Mouse (Mus musculus) bone marrow, adult 2 months (tissue): Measurements from ENCODE around the gene Olfr1358. TPM values are rescaled to one million over a fixed set of nuclear protein-coding genes. Genes with fewer than 3 reads are reported as not detected.

ENCODE experiments used
- H3K27ac ChIP-seq: fragments of 200-500 bp; 2 replicates; pipeline ENCODE4 v1.5.1; 2012; ENCODE audit warnings: low read depth, mild to moderate bottlenecking, control low read depth, inconsistent platforms, low read length; ENCODE audit not compliant: control insufficient read depth, poor library complexity, insufficient read depth
- H3K4me1 ChIP-seq: fragments of 200-500 bp; 2 replicates; pipeline ENCODE4 v1.6.1; 2011; ENCODE audit warnings: low read length; ENCODE audit not compliant: control insufficient read depth, insufficient read depth
- H3K4me3 ChIP-seq: fragments of 200-500 bp; replicated peaks from 2 replicates; pipeline ENCODE3; 2011; ENCODE audit warnings: mild to moderate bottlenecking, low read depth, low read length, control low read depth; ENCODE audit not compliant: control insufficient read depth
- CTCF ChIP-seq: fragments of 200-500 bp; IDR thresholded peaks from 2 replicates; pipeline ENCODE4 v1.5.1; 2011; ENCODE audit warnings: low read length, control low read depth; ENCODE audit not compliant: control insufficient read depth, insufficient read depth
- POLR2A ChIP-seq: fragments of 200-500 bp; IDR thresholded peaks from 2 replicates; pipeline ENCODE4 v1.6.1; 2011; ENCODE audit warnings: low read depth, mild to moderate bottlenecking, control low read depth, low read length, borderline replicate concordance; ENCODE audit not compliant: control insufficient read depth
- WGBS: fragments of 180-500 bp; shearing (Covaris S2); methylation state at CpG from one replicate; pipeline ENCODE4 v1.1.7; 2018; 5-methylcytosine and 5-hydroxymethylcytosine counted together
- polyA plus RNA-seq: library from polyadenylated mRNA; stranded (reverse); fragments of >200 nt; gene quantifications from 2 replicates; pipeline ENCODE4 v1.2.4, GENCODE M21; 2011; ENCODE audit warnings: low replicate concordance; ENCODE audit not compliant: missing spikeins, insufficient read depth, insufficient read length

Gene Olfr1358
- polyA plus RNA-seq = not detected in 2 replicates

GRCm38 (mm10) chr10:78517128-78517527, at the start of gene Olfr1358:
Olfr1358 (plus strand) TSS chr10:78517428.
- Histone ChIP-seq H3K4me1 (no peaks in the 10 kb centered on the region), H3K4me3 (no peak within 1 kb of the TSS), H3K27ac (no peak within 1 kb of the TSS)
- TF ChIP-seq POLR2A (no peak), CTCF (no peak)

GRCm38 (mm10) chr10:78467761-78468310, 49.4 kb upstream of the Olfr1358 start:
- H3K4me1 ChIP-seq = peaks cover 1% of the 10 kb centered on the region; the same call in 1 of the 2 replicates
- H3K27ac ChIP-seq = no peak overlapping the region
- TF ChIP-seq CTCF = no peak
- no peak for TF ChIP-seq POLR2A
- WGBS = 67% methylated on average over 2 of the region's 2 CpGs
- H3K4me3 ChIP-seq = no peak overlapping the region

GRCm38 (mm10) chr10:78470582-78471313, 46.5 kb upstream of the Olfr1358 start:
- no peak overlapping the region for H3K27ac ChIP-seq
- TF ChIP-seq POLR2A (no peak), CTCF (no peak)
- H3K4me1 ChIP-seq = no peaks in the 10 kb centered on the region; the same call in 1 of the 2 replicates
- 30% methylated on average over 15 of the region's 15 CpGs for WGBS
- H3K4me3 ChIP-seq = no peak overlapping the region

GRCm38 (mm10) chr10:78472046-78472445, 45.2 kb upstream of the Olfr1358 start:
- Histone ChIP-seq H3K27ac (no peak overlapping the region), H3K4me3 (no peak overlapping the region), H3K4me1 (no peaks in the 10 kb centered on the region; the same call in 1 of the 2 replicates)
- 71% methylated on average over 3 of the region's 3 CpGs for WGBS
- no peak for TF ChIP-seq POLR2A
- no peak for TF ChIP-seq CTCF

GRCm38 (mm10) chr10:78473434-78473833, 43.8 kb upstream of the Olfr1358 start:
- TF ChIP-seq POLR2A (no peak), CTCF (no peak)
- Histone ChIP-seq H3K4me1 (no peaks in the 10 kb centered on the region; the same call in 1 of the 2 replicates), H3K4me3 (no peak overlapping the region), H3K27ac (no peak overlapping the region)
- WGBS = 64% methylated on average over 5 of the region's 5 CpGs

GRCm38 (mm10) chr10:78474759-78475158, 42.5 kb upstream of the Olfr1358 start:
- Histone ChIP-seq H3K4me1 (no peaks in the 10 kb centered on the region; the same call in 1 of the 2 replicates), H3K27ac (no peak overlapping the region), H3K4me3 (no peak overlapping the region)
- 79% methylated on average over 8 of the region's 8 CpGs for WGBS
- TF ChIP-seq CTCF = no peak
- no peak for TF ChIP-seq POLR2A

- 3% methylated on average over 4 of the region's 4 CpGs for WGBS
These were observed 40.4 kb upstream of the Olfr1358 start for GRCm38 (mm10) chr10:78476821-78477220.

More at GRCm38 (mm10) chr10:78476821-78477220, 40.4 kb upstream of the Olfr1358 start:
- H3K4me1 ChIP-seq = peaks cover 2% of the 10 kb centered on the region; the same call in 1 of the 2 replicates
- no peak overlapping the region for H3K4me3 ChIP-seq
- H3K27ac ChIP-seq = no peak overlapping the region
- TF ChIP-seq POLR2A = no peak
- TF ChIP-seq CTCF = no peak
